Mouse (Mus musculus) CH12.LX (cell line): Measurements from ENCODE around the gene Miga2.

Source experiments
- CHD2 ChIP-seq: IDR thresholded peaks from 2 replicates; pipeline ENCODE4 v1.6.1; 2011; ENCODE audit warnings: low read length, improper control_type of control experiment
- CTCF ChIP-seq, 2 experiments: IDR thresholded peaks in 1 of 2; conservative IDR thresholded peaks in 1 of 2; 2 replicates each; pipeline ENCODE4 v1.5.1; 2011 to 2012; ENCODE audit warnings: low read depth in 2 of 2, low read length in 2 of 2, improper control_type of control experiment in 1 of 2, inconsistent platforms in 1 of 2, mild to moderate bottlenecking in 1 of 2, moderate library complexity in 1 of 2
- EP300 ChIP-seq: IDR thresholded peaks from 2 replicates; pipeline ENCODE4 v1.6.1; 2011; ENCODE audit warnings: low read length, improper control_type of control experiment
- GABPA ChIP-seq: IDR thresholded peaks from 2 replicates; pipeline ENCODE4 v1.6.1; 2012; ENCODE audit warnings: low read depth, low read length, improper control_type of control experiment, inconsistent platforms; ENCODE audit not compliant: insufficient replicate concordance
- HCFC1 ChIP-seq: IDR thresholded peaks from 2 replicates; pipeline ENCODE4 v1.6.1; 2012; ENCODE audit warnings: low read depth, mild to moderate bottlenecking, inconsistent platforms, low read length, improper control_type of control experiment
- MAX ChIP-seq: IDR thresholded peaks from 2 replicates; pipeline ENCODE4 v1.6.1; 2011; ENCODE audit warnings: low read length, improper control_type of control experiment
- MAZ ChIP-seq: IDR thresholded peaks from 2 replicates; pipeline ENCODE4 v1.6.1; 2012; ENCODE audit warnings: low read depth, mild to moderate bottlenecking, inconsistent platforms, low read length, improper control_type of control experiment, moderate library complexity
- NELFE ChIP-seq: IDR thresholded peaks from 2 replicates; pipeline ENCODE4 v1.6.1; 2011; ENCODE audit warnings: low read depth, low read length, improper control_type of control experiment
- NRF1 ChIP-seq: IDR thresholded peaks from 2 replicates; pipeline ENCODE4 v1.6.1; 2014; ENCODE audit warnings: low read depth, mild to moderate bottlenecking, inconsistent platforms, low read length, improper control_type of control experiment, moderate library complexity
- RAD21 ChIP-seq: IDR thresholded peaks from 2 replicates; pipeline ENCODE4 v1.6.1; 2011; ENCODE audit warnings: low read depth, mild to moderate bottlenecking, low read length, improper control_type of control experiment, moderate library complexity
- RCOR1 ChIP-seq: conservative IDR thresholded peaks from 2 replicates; pipeline ENCODE4 v1.6.1; 2012; ENCODE audit warnings: low read depth, mild to moderate bottlenecking, inconsistent platforms, low read length, improper control_type of control experiment

GRCm38 (mm10) chr2:30393370-30393656 lies 29.3 kb downstream of the Miga2 start:
- TF ChIP-seq RAD21 (no peak), EP300 (no peak), CTCF (conservative IDR thresholded peaks at IDR 0.05 in 1 of 2, IDR thresholded peaks at IDR 0.05 in 1 of 2; ENCODE audit: low read depth in 2 of 2, low read length in 2 of 2) (no peak), NRF1 (no peak), HCFC1 (no peak), MAZ (no peak), MAX (no peak), NELFE (no peak), RCOR1 (no peak), GABPA (no peak), CHD2 (no peak)
